Mouse (Mus musculus): ENCODE data around the gene Synj2.

DNA sequence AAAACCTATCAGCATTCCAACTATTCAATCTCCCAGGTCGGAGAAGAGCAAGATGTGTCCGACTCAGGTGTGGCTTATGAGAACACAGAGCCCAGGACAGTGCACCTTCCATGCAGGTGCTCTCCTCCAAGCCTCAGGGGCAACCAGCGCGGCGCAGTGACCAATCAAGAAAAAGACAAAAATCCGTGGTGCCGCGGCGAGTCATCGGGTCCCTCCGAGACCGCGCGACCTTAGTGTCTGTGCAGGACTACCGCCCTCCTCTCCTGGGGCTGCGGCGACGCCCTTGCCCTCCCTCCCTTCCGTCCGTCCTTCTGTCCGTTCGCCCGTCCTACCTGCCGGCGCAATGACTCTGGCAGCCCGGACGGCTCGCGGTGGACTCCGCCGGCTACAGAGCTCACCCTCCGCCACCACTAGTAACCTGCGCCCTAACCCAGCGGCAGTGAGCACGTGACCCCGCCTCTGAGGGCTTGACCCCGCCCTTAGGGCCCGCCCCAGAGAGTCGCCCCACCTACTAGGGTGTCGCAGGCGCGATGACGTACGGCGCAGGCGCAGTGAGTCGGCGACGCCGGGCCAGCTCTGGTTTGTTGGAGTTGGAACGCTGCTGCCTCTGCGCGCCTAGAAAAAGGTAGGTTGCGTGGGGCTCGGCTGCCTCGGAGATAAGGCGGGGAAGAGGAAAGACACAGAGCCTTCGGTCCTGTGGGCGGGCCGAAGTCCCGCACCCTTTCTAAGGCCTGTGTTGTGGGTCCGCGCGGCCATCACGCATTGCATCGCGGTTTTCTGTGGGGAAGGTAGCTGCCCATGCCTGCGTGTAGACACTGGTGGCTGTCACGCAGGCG is 138.4 kb downstream of the Synj2 start, which contains the start of the genes Serac1 and Gtf2h5:
- TF ChIP-seq CTCF (IDR thresholded peaks at IDR 0.05; ENCODE audit: low read depth) = no peak; the same call in 1 of the 2 replicates
- TF ChIP-seq EP300 (IDR thresholded peaks at IDR 0.05; ENCODE audit: low read depth) = no peak; the same call in 1 of the 2 replicates
